Mouse (Mus musculus) heart, embryonic 10.5 days (tissue): ENCODE measurements around the gene Rfng. TPM values are rescaled to one million over a fixed set of nuclear protein-coding genes. Genes with fewer than 3 reads are reported as not detected.
"Not testable (repeated sequence)": the region's sequence is repeated elsewhere in the genome, so short reads cannot be mapped to it uniquely, and the experiment has no call there.

ENCODE experiments used
- DNase-seq: peaks from one replicate; pipeline ENCODE4 v3.0.0-alpha.2; 2017; ENCODE audit warnings: low spot score
- H3K27ac ChIP-seq: fragments of 300-500 bp; sonication (generic); 2 replicates; pipeline ENCODE4 v1.5.1; 2016; ENCODE audit warnings: mild to moderate bottlenecking
- H3K27me3 ChIP-seq: fragments of 300-500 bp; sonication (generic); 2 replicates; pipeline ENCODE4 v1.6.1; 2016; ENCODE audit warnings: mild to moderate bottlenecking; ENCODE audit not compliant: poor library complexity, insufficient read depth, severe bottlenecking
- H3K36me3 ChIP-seq: fragments of 300-500 bp; sonication (generic); 2 replicates; pipeline ENCODE4 v1.6.1; 2016; ENCODE audit warnings: mild to moderate bottlenecking, moderate library complexity
- H3K4me1 ChIP-seq: fragments of 300-500 bp; sonication (generic); 2 replicates; pipeline ENCODE4 v1.6.1; 2016; ENCODE audit warnings: mild to moderate bottlenecking
- H3K4me3 ChIP-seq: fragments of 300-500 bp; sonication (generic); 2 replicates; pipeline ENCODE4 v1.5.1; 2016; ENCODE audit warnings: mild to moderate bottlenecking, moderate library complexity
- H3K9me3 ChIP-seq: fragments of 300-500 bp; sonication (generic); 2 replicates; pipeline ENCODE4 v1.6.1; 2016; ENCODE audit warnings: mild to moderate bottlenecking, moderate library complexity
- WGBS: fragments of 180-500 bp; shearing (Covaris S2); methylation state at CpG from one replicate; pipeline ENCODE4 v1.1.7; 2016; 5-methylcytosine and 5-hydroxymethylcytosine counted together
- polyA plus RNA-seq: library from polyadenylated mRNA; unstranded; fragments of >200 nt; fragmentation: Nextera tagmentation; extraction: Ambion mirVana; gene quantifications from 2 replicates; pipeline ENCODE4 v1.2.1, GENCODE M21; 2016

Rfng gene
- polyA plus RNA-seq, 1 experiment from 2014 or later: 30.4 TPM

GRCm38 (mm10) chr11:120800061-120800904 lies 16.3 kb upstream of the Rfng start:
- H3K27ac ChIP-seq: peak overlapping the region; percentile 65
- 11% methylated on average over 10 of the region's 10 CpGs for WGBS

DNA sequence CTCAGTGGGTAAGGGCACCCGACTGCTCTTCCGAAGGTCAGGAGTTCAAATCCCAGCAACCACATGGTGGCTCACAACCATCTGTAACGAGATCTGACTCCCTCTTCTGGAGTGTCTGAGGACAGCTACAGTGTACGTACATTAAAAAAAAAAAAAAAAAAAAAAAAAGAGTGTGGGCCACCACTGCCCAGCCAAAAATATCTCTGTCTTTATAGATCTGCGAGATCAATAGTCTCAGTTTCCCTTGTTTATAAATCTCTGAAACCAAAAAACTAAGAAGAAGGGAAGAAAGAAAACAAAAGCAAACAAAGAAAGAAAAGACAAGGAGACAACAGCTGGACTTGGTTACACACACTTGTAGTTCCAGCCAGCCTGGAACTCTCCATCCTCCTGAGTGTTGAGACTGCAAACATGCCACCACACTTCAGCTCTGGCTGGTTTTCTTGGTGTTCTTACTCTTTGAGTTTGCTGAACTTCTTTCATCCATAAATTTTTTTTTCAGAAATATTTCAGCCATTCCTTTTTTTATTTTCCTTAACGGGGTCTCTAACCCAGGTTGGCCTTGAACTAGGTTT lies 15.4 kb upstream of the Rfng start:
- no peak for DNase-seq
- no peaks in the 10 kb centered on the region for H3K9me3 ChIP-seq
- H3K4me3 ChIP-seq: no peak overlapping the region
- no peaks in the 10 kb centered on the region for H3K27me3 ChIP-seq
- H3K4me1 ChIP-seq: peaks cover 24% of the 10 kb centered on the region
- peaks cover 4% of the 10 kb centered on the region for H3K36me3 ChIP-seq
- 63% methylated on average over 6 of the region's 6 CpGs for WGBS
- H3K27ac ChIP-seq: peak overlapping the region; percentile 65; the same call in 1 of the 2 replicates

More at GRCm38 (mm10) chr11:120800061-120800904, 16.3 kb upstream of the Rfng start:
- Histone ChIP-seq H3K4me3 (peak overlapping the region; percentile 19; the same call in 1 of the 2 replicates), H3K9me3 (no peaks in the 10 kb centered on the region), H3K36me3 (peaks cover 2% of the 10 kb centered on the region; the same call in 1 of the 2 replicates), H3K27me3 (no peaks in the 10 kb centered on the region), H3K4me1 (peaks cover 17% of the 10 kb centered on the region)
- peak; percentile 91 for DNase-seq

DNA sequence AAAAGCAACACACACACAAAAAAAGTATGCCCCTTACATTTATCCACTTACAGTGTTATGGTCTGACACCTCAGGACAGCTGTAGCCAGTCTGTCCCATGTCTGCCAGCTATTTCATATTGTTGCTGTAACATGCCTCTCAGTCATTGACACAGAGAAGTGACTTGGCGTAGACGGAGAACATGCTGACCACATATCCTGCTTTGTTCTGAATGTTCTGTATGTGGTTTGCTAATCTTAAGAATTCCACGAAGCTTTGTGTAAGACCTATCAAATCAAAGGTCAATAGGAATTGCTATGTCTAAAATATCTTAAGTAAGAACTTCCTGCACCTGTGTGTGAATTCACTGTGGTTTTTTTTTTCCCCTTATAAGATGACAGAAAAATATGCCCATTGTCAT lies 14.2 kb upstream of the Rfng start:
- no peak overlapping the region for H3K4me3 ChIP-seq
- DNase-seq: no peak
- H3K9me3 ChIP-seq: no peaks in the 10 kb centered on the region
- no peaks in the 10 kb centered on the region for H3K27me3 ChIP-seq
- 75% methylated on average over 3 of the region's 3 CpGs for WGBS
- H3K27ac ChIP-seq: no peak overlapping the region
- peaks cover 16% of the 10 kb centered on the region for H3K36me3 ChIP-seq
- peaks cover 24% of the 10 kb centered on the region for H3K4me1 ChIP-seq

DNA sequence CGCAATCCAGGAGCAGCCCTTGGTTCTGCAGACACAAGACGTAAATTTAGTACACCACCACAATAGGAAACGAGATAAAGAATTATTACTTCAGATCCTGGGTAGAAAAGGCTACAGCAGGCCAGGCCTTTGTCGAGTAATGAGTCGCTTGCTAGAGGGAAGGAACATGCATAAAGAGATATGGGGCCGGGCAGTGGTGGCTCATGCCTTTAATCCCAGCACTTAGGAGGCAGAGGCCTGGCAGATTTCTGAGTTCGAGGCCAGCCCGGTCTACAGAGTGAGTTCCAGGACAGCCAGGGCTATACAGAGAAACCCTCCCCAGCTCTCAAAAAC lies 12.6 kb upstream of the Rfng start:
- no peak for DNase-seq
- Histone ChIP-seq H3K36me3 (peaks cover 33% of the 10 kb centered on the region), H3K9me3 (no peaks in the 10 kb centered on the region), H3K27me3 (no peaks in the 10 kb centered on the region), H3K27ac (peak overlapping the region; percentile 91), H3K4me3 (peak overlapping the region; percentile 80), H3K4me1 (peaks cover 24% of the 10 kb centered on the region)
- 27% methylated on average over 8 of the region's 8 CpGs for WGBS

DNA sequence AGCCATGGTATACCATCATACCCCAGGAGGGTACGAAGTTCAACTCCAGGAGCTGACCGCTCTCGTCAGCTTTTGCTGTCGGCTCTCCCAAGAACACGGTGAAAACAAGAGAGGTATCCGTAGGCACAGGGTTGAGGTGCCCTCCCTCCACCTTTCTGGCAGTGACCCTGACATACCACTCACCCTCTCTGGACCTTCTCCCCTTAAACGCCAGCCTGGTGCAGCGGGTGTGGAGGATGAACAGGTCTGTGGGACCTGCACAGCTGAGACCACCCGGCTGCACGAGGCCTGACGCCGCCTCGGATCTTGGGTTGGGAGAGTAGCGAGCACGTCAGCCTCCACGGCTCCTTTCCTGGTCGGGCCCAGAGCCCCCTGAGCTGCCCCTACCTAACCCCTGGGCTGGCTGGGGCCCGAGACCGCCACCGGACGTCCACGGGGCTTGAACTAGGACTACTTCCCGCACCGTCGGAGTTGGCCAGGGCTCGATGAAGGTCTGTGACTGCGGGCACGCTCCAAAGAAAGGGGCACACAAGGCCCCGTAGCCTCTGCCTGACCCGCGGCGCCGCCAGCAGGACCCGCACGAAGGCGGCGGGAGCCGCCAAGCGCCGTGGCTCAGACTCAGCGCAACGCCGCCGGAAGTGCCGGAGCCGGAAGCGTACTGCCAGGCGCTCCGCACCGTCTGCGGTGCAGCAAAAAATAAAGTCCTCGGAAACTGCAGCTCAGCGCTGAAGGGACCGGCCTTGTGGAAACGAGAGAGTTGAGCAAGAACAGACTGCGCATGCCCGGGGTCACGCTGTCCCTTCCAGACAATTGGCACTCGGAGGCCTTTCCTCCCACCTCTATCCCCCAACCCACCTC lies 12.0 kb upstream of the Rfng start, which contains the start of gene Dus1l:
TSS of gene Dus1l (minus strand) at position 648 of the 858 bp plus-strand sequence.
- DNase-seq: peak; percentile 97
- Histone ChIP-seq H3K4me3 (peak within 1 kb of the TSS; percentile 80), H3K9me3 (no peaks in the 10 kb centered on the region), H3K27ac (peak within 1 kb of the TSS; percentile 91), H3K27me3 (no peaks in the 10 kb centered on the region), H3K4me1 (peaks cover 24% of the 10 kb centered on the region), H3K36me3 (peaks cover 38% of the 10 kb centered on the region)
- WGBS: 2% methylated on average over 59 of the region's 59 CpGs

GRCm38 (mm10) chr11:120792652-120793051 lies 8.6 kb upstream of the Rfng start:
- DNase-seq: no peak
- Histone ChIP-seq H3K27ac (no peak overlapping the region), H3K27me3 (no peaks in the 10 kb centered on the region), H3K9me3 (no peaks in the 10 kb centered on the region), H3K4me1 (peaks cover 16% of the 10 kb centered on the region), H3K4me3 (no peak overlapping the region), H3K36me3 (peaks cover 69% of the 10 kb centered on the region)
- 93% methylated on average over 9 of the region's 9 CpGs for WGBS

DNA sequence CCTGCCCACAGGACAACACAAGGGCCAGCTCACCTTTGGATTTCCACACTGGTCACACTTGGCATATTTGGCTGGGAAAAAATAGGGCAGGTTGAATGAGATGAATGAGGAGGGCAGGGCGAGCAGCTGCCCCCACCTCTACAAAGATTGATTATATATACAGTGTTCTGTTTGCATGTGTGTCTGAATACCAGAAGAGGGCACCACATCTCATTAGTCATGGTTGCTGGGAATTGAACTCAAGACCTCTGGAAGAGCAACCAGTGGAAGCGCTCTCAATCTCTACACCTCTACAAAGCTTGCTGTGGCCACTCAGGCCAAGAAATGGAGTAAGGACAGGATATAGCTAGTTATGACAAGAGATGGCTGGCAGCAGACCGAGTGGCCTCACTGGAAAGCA lies 5.8 kb upstream of the Rfng start:
- Histone ChIP-seq H3K4me1 (peaks cover 12% of the 10 kb centered on the region), H3K9me3 (no peaks in the 10 kb centered on the region), H3K27me3 (no peaks in the 10 kb centered on the region), H3K27ac (no peak overlapping the region), H3K36me3 (peaks cover 88% of the 10 kb centered on the region), H3K4me3 (no peak overlapping the region)
- 88% methylated on average over 3 of the region's 3 CpGs for WGBS
- DNase-seq: no peak

GRCm38 (mm10) chr11:120789355-120789754 lies 5.3 kb upstream of the Rfng start:
- no peaks in the 10 kb centered on the region for H3K27me3 ChIP-seq
- no peaks in the 10 kb centered on the region for H3K9me3 ChIP-seq
- H3K4me1 ChIP-seq: peaks cover 11% of the 10 kb centered on the region
- no peak overlapping the region for H3K27ac ChIP-seq
- H3K36me3 ChIP-seq: peaks cover 84% of the 10 kb centered on the region
- H3K4me3 ChIP-seq: no peak overlapping the region
- DNase-seq: no peak
- WGBS: 86% methylated on average over 4 of the region's 4 CpGs

- not testable (repeated sequence) for DNase-seq, H3K27ac ChIP-seq, H3K9me3 ChIP-seq, H3K27me3 ChIP-seq, H3K4me3 ChIP-seq
- Histone ChIP-seq H3K4me1 (peaks cover 17% of the 10 kb centered on the region), H3K36me3 (peaks cover 76% of the 10 kb centered on the region)
- 85% methylated on average over 9 of the region's 10 CpGs for WGBS
These were observed 4.5 kb upstream of the Rfng start for GRCm38 (mm10) chr11:120788460-120788859.

DNA sequence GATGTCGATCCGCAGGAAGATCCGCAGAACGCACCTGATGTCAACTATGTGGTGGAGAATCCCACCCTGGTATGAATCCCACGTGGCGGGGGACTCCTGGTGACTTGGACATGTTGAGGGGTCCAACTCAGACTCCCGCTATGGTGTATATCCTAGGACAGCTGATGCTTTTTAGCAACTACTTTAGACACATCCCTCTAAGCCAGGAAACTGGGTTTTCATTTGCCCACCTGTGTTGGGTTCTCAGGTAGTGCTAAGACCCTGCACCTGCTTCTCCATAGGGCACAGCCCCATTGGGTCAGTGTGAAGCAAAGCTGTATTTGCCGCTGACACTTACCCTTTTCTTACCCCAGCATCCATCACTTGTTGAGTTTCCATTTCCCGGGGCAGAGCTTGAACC lies 1.1 kb upstream of the Rfng start:
- H3K4me1 ChIP-seq: peaks cover 25% of the 10 kb centered on the region
- H3K9me3 ChIP-seq: no peaks in the 10 kb centered on the region
- H3K27ac ChIP-seq: peak overlapping the region; percentile 91
- H3K27me3 ChIP-seq: peaks cover 17% of the 10 kb centered on the region
- no peak for DNase-seq
- peaks cover 59% of the 10 kb centered on the region for H3K36me3 ChIP-seq
- H3K4me3 ChIP-seq: peak overlapping the region; percentile 94
- WGBS: 35% methylated on average over 9 of the region's 9 CpGs

DNA sequence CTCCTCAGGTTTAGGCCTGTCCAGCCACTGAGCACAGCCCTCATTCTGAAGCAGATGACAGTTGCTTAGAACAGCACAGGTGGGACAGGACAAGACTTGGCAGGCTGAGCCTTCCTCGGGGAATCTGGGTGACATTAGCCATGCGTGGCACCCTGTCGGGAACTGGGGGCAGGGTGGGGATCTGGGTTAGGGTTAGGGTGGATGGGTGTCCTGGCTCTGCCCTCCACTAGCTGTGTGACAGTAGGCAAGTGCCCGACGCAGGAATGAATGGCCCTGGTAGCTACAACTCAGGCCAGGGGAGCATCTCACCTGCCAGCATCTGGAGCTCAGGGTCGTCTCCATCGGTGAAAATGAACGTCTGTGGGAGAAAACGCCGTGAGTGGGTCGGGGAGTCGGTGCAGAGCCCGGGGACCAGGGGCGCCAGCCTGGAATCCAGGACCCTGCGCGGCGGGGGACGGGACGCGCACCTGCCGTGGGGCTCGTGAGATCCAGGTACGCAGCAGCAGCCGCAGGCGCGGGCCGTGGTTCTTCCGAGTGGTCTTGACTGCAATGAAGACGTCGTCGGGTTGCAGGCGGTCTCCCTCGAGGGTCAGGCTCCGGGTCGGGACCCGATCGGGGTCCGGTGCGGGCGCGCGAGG lies 462 bp downstream of the Rfng start:
- WGBS: 2% methylated on average over 42 of the region's 42 CpGs
- H3K27me3 ChIP-seq: peaks cover 17% of the 10 kb centered on the region
- peaks cover 46% of the 10 kb centered on the region for H3K36me3 ChIP-seq
- no peak for DNase-seq
- no peaks in the 10 kb centered on the region for H3K9me3 ChIP-seq
- H3K4me3 ChIP-seq: peak overlapping the region; percentile 94
- peaks cover 25% of the 10 kb centered on the region for H3K4me1 ChIP-seq
- H3K27ac ChIP-seq: peak overlapping the region; percentile 91

DNA sequence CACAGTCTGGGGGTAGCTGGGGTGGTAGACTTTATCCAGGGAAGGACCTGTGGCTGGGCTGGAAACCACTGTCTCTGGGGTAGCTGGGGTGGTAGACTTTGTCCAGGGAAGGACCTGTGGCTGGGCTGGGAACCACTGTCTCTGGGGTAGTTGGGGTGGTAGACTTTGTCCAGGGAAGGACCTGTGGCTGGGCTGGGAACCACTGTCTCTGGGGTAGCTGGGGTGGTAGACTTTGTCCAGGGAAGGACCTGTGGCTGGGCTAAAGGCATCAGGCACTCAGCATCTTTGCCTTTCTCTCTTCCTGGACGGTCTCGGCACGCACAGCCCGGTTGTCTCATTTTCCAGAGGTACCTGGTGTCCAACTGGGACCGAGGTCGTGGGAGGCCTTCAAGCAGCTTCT lies 2.6 kb downstream of the Rfng start:
- not testable (repeated sequence) for DNase-seq, H3K9me3 ChIP-seq, H3K27ac ChIP-seq, H3K4me3 ChIP-seq
- Histone ChIP-seq H3K4me1 (peaks cover 25% of the 10 kb centered on the region), H3K27me3 (peaks cover 17% of the 10 kb centered on the region), H3K36me3 (peaks cover 24% of the 10 kb centered on the region)
- WGBS: 92% methylated on average over 6 of the region's 6 CpGs
